Mouse (Mus musculus): ENCODE results near the gene Eef1akmt1. TPM values are rescaled to one million over a fixed set of nuclear protein-coding genes. Genes with fewer than 3 reads are reported as not detected.

Gene Eef1akmt1
- polyA plus RNA-seq, 1 experiment from 2014 or later = 14.3 TPM

- 88% methylated on average over 9 of the region's 9 CpGs for WGBS (ENCODE audit: missing documents)
- Histone ChIP-seq H3K36me3 (ENCODE audit: inconsistent target) (no peaks in the 10 kb centered on the region), H3K27ac (no peak overlapping the region), H3K4me3 (ENCODE audit: inconsistent target) (no peak overlapping the region), H3K79me2 (ENCODE audit: inconsistent target) (no peaks in the 10 kb centered on the region)
These were observed 47.6 kb downstream of the Eef1akmt1 start for GRCm38 (mm10) chr14:57523762-57524161.

- Histone ChIP-seq H3K4me3 (ENCODE audit: inconsistent target) (no peak overlapping the region), H3K79me2 (ENCODE audit: inconsistent target) (no peaks in the 10 kb centered on the region)
- WGBS (ENCODE audit: missing documents) = 95% methylated on average over 7 of the region's 7 CpGs
These were observed 54.4 kb downstream of the Eef1akmt1 start for GRCm38 (mm10) chr14:57517001-57517400.

GRCm38 (mm10) chr14:57515156-57515762, 56.2 kb downstream of the Eef1akmt1 start:
- no peaks in the 10 kb centered on the region for H3K79me2 ChIP-seq (ENCODE audit: inconsistent target)
- H3K36me3 ChIP-seq (ENCODE audit: inconsistent target) = no peaks in the 10 kb centered on the region
- WGBS (ENCODE audit: missing documents) = 94% methylated on average over 6 of the region's 6 CpGs
- H3K4me3 ChIP-seq (ENCODE audit: inconsistent target) = no peak overlapping the region
- H3K27ac ChIP-seq = no peak overlapping the region

More at GRCm38 (mm10) chr14:57517001-57517400, 54.4 kb downstream of the Eef1akmt1 start:
- Histone ChIP-seq H3K27ac (no peak overlapping the region), H3K36me3 (ENCODE audit: inconsistent target) (no peaks in the 10 kb centered on the region)

GRCm38 (mm10) chr14:57509554-57509953, 61.9 kb downstream of the Eef1akmt1 start:
- Histone ChIP-seq H3K27ac (no peak overlapping the region), H3K4me3 (ENCODE audit: inconsistent target) (no peak overlapping the region), H3K36me3 (ENCODE audit: inconsistent target) (no peaks in the 10 kb centered on the region), H3K79me2 (ENCODE audit: inconsistent target) (no peaks in the 10 kb centered on the region)
- WGBS (ENCODE audit: missing documents) = 91% methylated on average over 6 of the region's 6 CpGs

- Histone ChIP-seq H3K79me2 (ENCODE audit: inconsistent target) (no peaks in the 10 kb centered on the region), H3K27ac (no peak overlapping the region), H3K4me3 (ENCODE audit: inconsistent target) (no peak overlapping the region), H3K36me3 (ENCODE audit: inconsistent target) (no peaks in the 10 kb centered on the region)
- 89% methylated on average over 6 of the region's 6 CpGs for WGBS (ENCODE audit: missing documents)
These were observed 67.7 kb downstream of the Eef1akmt1 start for GRCm38 (mm10) chr14:57503729-57504128.

Other genes starting within 250 kb of the Eef1akmt1 start
- gene Cryl1, start 173.1 kb downstream of the Eef1akmt1 start, polyA plus RNA-seq (2018) = 18.7 to 44.4 TPM (median 22.2 TPM) in 3 replicates
- gene Ift88, start 147.6 kb downstream of the Eef1akmt1 start, polyA plus RNA-seq (2018) = 4.3 to 7.0 TPM (median 4.9 TPM) in 3 replicates
- gene Il17d, start 46.8 kb downstream of the Eef1akmt1 start, polyA plus RNA-seq (2018) = not detected in 3 replicates
- gene Xpo4, start 93.8 kb upstream of the Eef1akmt1 start, polyA plus RNA-seq (2018) = 4.5 to 13.1 TPM (median 4.9 TPM) in 3 replicates
- not detected in 3 replicates for gene Gm49361, start 174.5 kb upstream of the Eef1akmt1 start, polyA plus RNA-seq (2018)
- 11.3 to 15.3 TPM (median 12.1 TPM) in 3 replicates for gene Lats2, start 186.8 kb upstream of the Eef1akmt1 start, polyA plus RNA-seq (2018)
- gene Sap18, start 226.6 kb upstream of the Eef1akmt1 start, polyA plus RNA-seq (2018) = 52.1 to 90.3 TPM (median 73.7 TPM) in 3 replicates

Data from macrophage (primary cell).